Mouse (Mus musculus) right cerebral cortex, adult 18-20 months (tissue): ENCODE data around the gene Zfp207.
"Not testable (repeated sequence)": the region's sequence is repeated elsewhere in the genome, so short reads cannot be mapped to it uniquely, and the experiment has no call there.

Experiments
- DNase-seq: peaks from one replicate; pipeline ENCODE4 v3.0.0; 2022; ENCODE audit warnings: mixed read lengths

Gene Zfp207

DNA sequence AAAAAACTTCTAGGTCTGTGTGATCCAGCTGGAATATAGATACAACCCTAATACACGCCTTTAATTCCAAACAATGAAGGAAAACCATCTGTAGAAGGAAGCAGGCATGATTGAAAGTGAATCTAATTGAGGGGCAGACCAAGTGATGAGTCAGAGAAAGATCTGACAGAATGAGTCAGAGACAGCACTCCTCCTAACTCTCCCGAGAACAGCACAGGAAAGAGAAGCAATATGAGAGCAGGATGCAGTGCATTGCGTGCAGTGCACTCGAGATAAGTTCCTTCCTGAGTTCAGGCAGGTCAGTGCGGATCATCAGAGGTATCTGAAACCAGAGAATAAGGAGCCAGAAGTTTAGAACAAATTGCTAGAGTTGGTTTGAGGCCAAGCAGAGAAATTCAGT, 34.0 kb downstream of the Zfp207 start:
- no peak for DNase-seq

DNA sequence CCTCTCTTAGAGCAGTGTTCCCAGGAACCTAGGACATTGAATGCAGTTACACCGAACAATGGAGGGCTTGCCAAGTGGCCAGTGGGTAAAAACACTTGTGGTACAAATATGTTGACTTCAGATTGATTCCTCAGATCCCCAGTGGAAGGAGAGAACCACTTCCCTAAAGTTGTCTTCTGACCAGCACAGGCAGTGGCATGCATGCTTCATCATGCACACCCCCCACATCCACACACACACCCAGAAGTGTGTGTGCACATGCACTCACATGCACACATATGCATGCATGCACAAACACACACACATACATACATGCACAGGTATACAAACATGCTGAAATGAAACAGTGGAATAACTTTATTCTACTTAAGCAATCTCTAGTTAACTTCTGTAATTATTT, 36.7 kb downstream of the Zfp207 start:
- DNase-seq, result no peak

DNA sequence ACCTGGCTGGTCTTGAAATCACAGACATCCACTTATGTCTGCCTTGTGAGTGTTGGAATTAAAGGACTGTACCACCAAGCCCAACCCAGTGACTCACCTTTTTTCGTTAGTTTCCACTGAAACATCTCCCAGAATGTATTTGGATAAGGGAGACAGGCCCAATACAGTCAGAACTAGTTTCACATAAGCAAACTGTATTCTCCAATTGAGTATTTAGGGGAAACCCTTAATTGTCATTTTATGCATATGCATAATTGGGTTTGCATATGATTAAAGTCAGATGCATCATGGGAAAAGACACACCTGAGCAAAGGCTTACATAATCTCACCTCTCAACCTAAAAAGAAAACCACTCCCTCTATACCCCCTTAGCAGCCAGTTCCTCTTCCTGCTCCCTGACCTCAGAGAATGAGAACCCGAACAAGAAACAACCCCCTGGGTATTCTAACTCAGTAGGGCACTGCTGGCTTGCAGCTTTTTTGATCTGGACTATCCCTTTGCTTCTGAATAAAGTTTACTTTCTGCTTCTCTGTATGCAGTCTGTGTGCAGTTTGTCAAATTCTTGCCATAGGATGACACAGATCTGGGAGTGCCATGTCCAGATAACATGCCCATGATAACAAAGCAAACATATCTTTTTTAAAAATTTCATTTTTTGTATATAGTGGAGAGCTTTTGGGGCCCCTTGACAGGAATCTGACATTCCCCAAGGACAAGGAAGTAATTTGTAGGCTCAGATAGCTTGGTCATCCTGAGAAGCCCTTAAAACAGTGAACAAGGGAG, 37.3 kb downstream of the Zfp207 start:
- no peak for DNase-seq

DNA sequence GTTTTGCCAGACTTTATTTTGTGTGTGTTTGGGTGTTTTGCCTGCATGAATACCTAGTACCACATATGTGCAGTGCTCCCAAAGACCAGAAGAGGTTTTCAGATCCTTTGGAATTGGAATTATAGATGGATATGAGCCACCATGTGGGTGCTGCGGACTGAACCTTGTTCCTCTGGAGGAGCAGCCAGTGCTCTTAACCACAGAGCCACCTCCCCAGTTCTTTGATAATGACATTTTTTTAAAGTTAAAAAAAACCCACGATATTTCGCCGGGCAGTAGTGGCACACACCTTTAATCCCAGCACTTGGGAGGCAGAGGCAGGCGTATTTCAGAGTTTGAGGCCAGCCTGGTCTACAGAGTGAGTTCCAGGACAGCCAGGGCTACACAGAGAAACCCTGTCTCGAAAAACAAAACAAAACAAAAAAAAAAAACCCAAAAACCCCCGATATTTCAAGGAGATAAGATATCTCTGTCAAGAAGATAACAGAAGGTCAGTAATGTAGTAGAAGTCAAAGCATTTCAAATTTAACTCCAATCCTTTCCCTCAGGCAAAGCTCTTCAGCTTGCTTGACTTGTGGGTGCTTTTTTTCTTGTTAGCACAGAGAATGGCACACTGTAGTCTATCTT, 38.5 kb downstream of the Zfp207 start:
- DNase-seq, result no peak

DNA sequence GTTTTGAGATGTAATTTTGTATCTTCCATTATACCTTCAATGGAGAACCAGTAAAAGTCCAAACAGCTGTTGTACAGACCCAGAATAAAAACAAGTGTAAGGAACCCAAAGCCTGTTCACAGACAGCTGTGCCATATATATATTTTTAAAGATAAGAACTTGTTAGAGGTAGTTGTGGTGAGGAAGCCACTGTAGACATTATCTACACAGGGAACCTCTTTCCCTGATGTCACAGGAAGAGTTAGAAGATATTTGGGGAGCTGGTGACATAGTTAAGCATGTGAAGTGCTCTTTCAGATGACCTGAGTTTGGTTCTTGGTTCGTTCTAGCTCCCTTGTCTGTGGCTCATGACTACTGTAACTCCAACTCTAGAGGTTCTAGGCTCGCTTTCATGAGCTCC, 41.6 kb downstream of the Zfp207 start:
- DNase-seq, result no peak

DNA sequence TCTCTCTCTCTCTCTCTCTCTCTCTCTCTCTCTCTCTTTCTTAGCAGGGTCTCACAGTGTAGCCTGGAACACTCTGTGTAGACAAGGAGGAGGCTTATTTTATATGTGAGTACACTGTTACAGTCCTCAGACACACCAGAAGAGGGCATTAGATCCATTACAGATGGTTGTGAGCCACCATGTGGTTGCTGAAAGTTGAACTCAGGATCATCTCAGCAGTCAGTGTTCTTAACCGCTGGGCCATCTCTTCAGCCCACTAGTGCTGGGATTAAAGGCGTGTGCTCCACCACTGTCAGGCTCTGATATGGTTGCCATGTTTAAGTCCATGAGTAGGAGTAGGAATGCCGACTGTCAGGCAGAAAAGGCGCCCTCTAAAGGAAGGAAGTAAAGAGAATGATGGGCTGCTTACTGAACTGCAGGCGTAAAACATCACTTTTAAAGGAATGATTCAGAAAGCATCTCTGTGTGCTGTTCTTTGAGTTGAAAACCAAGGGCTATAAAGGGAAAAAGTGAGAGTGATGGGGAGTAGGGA, 42.2 kb downstream of the Zfp207 start:
- no peak for DNase-seq

DNA sequence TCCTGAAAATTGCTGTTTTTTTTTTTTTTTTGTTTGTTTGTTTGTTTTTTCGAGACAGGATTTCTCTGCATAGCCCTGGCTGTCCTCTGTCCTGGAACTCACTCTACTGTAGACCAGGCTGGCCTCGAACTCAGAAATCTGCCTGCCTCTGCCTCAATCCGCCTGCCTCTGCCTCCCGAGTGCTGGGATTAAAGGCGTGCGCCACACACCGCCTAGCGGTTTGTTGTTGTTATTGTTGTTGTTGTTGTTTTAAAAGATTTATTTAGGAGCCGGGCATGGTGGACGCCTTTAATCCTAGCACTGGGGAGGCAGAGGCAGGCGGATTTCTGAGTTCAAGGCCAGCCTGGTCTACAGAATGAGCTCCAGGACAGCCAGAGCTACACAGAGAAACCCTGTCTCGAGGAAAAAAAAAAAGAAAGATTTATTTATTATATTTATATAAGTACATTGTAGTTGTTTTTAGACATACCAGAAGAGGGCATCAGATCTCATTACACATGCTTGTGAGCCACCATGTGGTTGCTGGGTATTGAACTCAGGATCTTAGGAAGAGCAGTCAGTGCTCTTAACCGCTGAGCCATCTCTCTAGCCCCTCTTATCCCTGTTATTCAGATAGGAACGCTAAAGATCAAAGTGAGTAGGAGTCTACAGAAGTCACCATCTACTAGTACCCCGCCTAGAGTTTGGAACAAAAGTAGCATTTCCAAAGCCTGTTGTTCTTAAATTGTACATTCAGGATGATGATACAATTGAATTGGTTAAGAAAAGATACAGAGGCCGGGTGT, 43.1 kb downstream of the Zfp207 start:
- not testable (repeated sequence) for DNase-seq

DNA sequence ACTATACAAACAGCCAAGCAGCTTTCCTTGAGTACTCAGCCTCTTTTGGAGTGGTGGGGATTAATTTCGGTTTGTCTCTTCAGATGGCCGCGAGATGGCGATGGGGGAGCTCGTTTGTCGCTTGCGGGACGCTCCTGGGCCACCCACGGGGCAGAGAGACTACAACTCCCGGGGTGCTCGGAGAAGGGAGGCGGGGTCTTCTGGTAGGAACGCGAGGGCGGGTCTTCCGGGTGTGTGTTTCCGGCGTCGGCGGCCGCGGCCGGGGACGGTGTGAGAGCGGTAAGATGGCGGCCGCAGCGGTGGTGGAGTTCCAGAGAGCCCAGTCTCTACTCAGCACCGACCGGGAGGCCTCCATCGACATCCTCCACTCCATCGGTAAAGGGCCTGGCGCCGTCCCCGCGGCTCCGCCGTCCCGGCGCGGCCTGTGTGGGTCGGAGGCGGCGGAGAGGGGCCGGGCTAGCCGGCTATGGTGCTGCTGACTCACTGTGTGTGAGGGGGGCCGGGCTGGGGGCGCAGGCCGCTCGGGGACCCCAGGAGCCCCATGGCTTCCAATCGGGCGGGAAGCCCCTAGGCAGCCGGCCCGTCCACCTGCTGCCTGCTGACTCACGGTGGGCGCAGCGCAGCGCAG, 45.4 kb downstream of the Zfp207 start, which contains the start of gene Psmd11:
Gene Psmd11, plus strand, starts transcription at position 235 of the 628 bp plus-strand sequence.
- DNase-seq, result peak; percentile 98

DNA sequence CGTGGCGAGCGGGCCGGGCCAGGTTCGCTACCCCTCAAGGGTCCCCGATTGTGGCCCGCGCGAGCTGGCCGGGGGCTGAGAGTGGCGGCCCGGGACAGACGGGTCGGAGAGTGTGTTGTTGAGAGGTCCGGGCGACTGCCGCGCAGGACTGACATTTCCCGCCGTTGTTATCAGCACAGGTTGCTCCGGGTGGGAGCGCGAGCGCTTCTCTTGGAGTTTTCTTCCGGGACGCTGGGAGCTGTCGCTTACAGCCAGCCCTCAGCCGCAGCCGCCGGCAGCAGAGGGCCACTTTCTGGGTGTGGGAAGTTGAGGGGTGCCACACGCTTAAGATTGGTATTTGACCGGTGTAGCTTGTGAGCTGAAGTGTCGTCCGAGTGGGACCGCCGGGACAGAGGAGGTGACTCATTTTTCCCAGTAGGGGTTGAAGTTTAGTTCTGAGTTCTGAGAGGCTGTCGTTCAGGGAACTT, 46.0 kb downstream of the Zfp207 start:
- DNase-seq, result peak; percentile 38

DNA sequence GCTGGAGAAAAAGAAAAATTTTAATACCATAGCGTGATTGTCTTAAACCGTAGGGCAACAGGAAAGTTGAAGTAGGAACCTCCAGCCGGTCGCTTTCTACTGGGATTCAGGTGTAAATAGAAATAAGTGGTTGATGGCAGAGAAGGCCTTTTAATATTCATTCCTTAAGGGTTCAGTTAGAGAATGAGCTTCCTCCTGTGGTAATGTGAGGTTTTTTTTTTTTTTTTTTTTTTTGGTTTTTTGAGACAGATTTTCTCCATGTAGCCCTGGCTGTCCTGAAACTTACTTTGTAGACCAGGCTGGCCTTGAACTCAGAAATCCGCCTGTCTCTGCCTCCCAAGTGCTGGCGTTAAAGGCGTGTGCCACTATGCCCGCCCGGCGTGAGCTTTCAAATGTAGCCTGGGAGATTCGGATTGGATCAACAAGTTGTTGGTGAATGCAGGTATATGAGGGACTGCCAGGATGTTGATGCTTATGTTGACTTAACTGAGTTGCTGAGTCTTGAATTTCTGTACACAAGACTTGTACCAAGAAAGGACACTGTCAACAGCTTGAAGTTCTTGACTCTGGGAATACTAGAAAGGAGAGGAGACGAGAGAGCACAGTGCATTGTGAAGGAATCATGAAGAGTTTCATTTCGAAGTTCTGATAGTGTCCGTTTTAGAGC, 46.6 kb downstream of the Zfp207 start:
- DNase-seq, result no peak

DNA sequence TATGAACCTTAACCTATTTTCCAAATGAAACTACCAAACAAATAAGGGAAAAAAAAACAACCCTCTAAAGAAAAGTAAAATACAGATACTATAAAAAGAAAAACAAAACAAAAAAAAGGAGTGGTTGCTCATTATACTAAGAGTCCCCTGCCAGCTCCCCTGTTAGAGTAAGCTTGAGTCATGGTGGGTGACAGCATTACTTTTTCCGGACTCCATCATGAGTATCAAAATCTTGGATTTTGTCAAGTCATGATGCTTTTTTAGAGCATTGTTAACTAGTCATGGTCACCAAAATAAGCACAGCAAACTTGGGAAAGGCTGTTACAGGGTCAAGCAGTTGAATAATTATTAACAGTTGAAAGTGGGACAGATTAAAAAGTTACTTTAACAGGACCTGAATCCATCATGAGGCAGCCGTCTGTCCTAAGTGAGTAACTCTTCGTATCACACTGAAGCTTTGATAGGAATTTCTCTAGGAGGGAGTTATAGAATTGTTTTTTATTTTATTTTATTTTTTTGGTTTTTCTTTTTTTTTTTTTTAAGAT, 47.4 kb downstream of the Zfp207 start:
- DNase-seq, result no peak

DNA sequence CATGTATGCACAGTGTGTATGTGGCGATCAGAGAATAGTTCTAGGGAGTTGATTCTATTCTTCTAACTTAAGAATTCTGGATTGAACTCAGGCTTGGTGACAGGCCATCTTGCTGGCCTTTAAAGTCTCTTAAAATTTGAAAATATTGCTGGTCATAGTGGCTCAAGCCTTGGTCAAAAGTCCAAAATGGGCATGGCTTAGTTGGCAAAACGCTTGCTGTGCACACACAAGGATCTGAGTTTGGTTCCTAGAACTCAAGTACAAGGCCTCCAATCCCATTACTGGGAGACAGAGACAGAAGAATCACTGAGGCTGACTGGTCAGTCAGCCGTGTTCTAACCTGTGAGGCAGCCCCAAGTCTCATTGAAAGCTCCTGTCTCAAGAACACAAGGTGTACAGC, 63.8 kb downstream of the Zfp207 start:
- no peak for DNase-seq

DNA sequence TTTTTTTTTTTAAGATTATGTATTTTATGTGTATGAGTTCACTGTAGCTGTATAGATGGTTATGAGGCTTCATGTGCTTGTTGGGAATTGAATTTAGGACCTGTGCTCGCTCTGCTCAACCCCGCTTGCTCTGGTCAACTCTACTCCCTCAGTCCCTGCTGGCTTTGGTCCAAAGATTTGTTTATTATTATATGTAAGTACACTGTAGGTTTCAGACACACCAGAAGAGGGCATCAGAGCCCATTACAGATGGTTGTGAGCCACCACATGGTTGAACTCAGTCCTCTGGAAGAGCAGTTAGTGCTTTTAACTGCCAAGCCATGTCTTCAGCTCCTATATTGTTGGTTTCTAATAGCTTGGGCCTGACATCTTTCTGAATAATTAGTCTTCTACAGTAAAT, 66.8 kb downstream of the Zfp207 start:
- DNase-seq, result no peak

DNA sequence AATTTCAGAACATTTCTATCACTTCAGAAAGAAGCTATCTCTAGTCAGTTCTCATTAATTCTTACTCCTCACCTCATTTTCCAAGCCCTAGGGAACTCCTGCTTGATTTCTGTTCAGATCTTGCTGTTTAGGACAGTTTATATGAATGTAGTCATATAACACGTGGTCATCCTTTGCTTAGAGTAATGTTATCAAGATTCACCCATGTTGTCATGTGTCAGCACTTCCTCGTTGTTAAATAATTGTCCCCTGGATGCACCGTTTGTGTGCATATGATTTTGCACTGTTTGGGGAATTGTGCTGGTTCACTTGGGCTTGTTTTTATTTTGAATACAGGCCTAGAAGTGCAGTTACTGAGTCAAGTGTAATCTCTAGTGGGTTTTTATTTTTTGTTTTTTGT, 69.2 kb downstream of the Zfp207 start:
- DNase-seq, result no peak

DNA sequence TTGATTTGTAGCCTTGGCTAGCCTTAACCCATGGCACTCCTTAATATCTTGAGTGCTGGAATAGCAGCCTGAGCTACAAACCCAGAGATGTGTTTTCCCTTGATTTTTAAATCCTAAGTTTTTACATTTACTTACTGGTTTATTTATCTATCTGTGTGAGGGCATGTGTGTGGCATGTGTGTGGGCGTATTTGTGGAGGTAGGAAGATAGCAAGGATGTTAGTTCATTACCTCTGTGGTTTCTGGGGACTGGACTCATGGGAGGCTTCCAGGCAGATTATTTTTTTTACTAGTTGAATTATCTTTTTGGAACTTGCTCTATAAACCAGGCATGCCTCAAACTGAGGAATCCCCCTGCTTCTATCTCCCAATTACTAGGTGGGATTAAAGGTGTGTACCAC, 70.1 kb downstream of the Zfp207 start:
- no peak for DNase-seq
